Mouse (Mus musculus) heart, embryonic 11.5 days (tissue): ENCODE results near the gene Dnaja3. TPM values are rescaled to one million over a fixed set of nuclear protein-coding genes. Genes with fewer than 3 reads are reported as not detected.

Experiments
- ATAC-seq: fragments of 200-750 bp; cut with Nextera tagmentation; replicated peaks from 2 replicates; pipeline ENCODE4 v1.8.0; 2017; ENCODE audit warnings: moderate library complexity; ENCODE audit not compliant: insufficient number of reproducible peaks, low FRiP score, low TSS enrichment
- H3K27ac ChIP-seq: fragments of 300-500 bp; sonication (generic); 2 replicates; pipeline ENCODE4 v1.5.1; 2014; ENCODE audit warnings: mild to moderate bottlenecking, low read depth, low read length
- H3K27me3 ChIP-seq: fragments of 300-500 bp; sonication (generic); 2 replicates; pipeline ENCODE4 v1.6.1; 2014; ENCODE audit warnings: mild to moderate bottlenecking, low read length, mixed read lengths; ENCODE audit not compliant: control insufficient read depth, insufficient read depth
- H3K36me3 ChIP-seq: fragments of 300-500 bp; sonication (generic); 2 replicates; pipeline ENCODE4 v1.6.1; 2014; ENCODE audit warnings: mild to moderate bottlenecking, low read length, moderate library complexity, mixed read lengths; ENCODE audit not compliant: control insufficient read depth, insufficient read depth
- H3K4me1 ChIP-seq: fragments of 300-500 bp; sonication (generic); 2 replicates; pipeline ENCODE4 v1.6.1; 2014; ENCODE audit warnings: low read length; ENCODE audit not compliant: control insufficient read depth, insufficient read depth
- H3K4me2 ChIP-seq: fragments of 300-500 bp; sonication (generic); 2 replicates; pipeline ENCODE4 v1.6.1; 2014; ENCODE audit warnings: mild to moderate bottlenecking, moderate library complexity
- H3K4me3 ChIP-seq: fragments of 300-500 bp; sonication (generic); 2 replicates; pipeline ENCODE4 v1.5.1; 2014; ENCODE audit warnings: low read depth, low read length
- H3K9ac ChIP-seq: fragments of 300-500 bp; sonication (generic); 2 replicates; pipeline ENCODE4 v1.6.1; 2014; ENCODE audit warnings: mild to moderate bottlenecking, low read depth, low read length, moderate library complexity
- H3K9me3 ChIP-seq: fragments of 300-500 bp; sonication (generic); replicated peaks from 2 replicates; pipeline ENCODE4 v1.6.1; 2016; ENCODE audit warnings: low read length; ENCODE audit not compliant: control insufficient read depth
- WGBS: fragments of 180-500 bp; shearing (Covaris S2); extraction: QIAGEN DNeasy Blood & Tissue Kit; methylation state at CpG from one replicate; pipeline ENCODE4 v1.1.7; 2014; ENCODE audit not compliant: insufficient replicate concordance; 5-methylcytosine and 5-hydroxymethylcytosine counted together
- polyA plus RNA-seq: library from polyadenylated mRNA; unstranded; fragments of >200 nt; fragmentation: Nextera tagmentation; extraction: Ambion mirVana; gene quantifications from 2 replicates; pipeline ENCODE4 v1.2.1, GENCODE M21; 2014

Dnaja3 gene
- 63.6 and 72.6 TPM in 2 replicates for polyA plus RNA-seq

- ATAC-seq = peak; percentile 89
- WGBS = under 1% methylated on average over 22 of the region's 22 CpGs
- no peaks in the 10 kb centered on the region for H3K27me3 ChIP-seq
Measured at GRCm38 (mm10) chr16:4639831-4640237, at the start of gene Dnaja3, which contains the start of gene Vasn. Gene Dnaja3, plus strand, starts transcription at chr16:4639989. Gene Vasn, plus strand, starts transcription at chr16:4639941.

GRCm38 (mm10) chr16:4590236-4590635 is 49.6 kb upstream of the Dnaja3 start:
- Histone ChIP-seq H3K4me1 (peaks cover 35% of the 10 kb centered on the region), H3K4me3 (no peak overlapping the region), H3K4me2 (no peak overlapping the region), H3K9ac (no peak overlapping the region), H3K36me3 (peaks cover 5% of the 10 kb centered on the region), H3K9me3 (no peaks in the 10 kb centered on the region), H3K27me3 (no peaks in the 10 kb centered on the region), H3K27ac (no peak overlapping the region)
- 94% methylated on average over 9 of the region's 9 CpGs for WGBS
- ATAC-seq = no peak

More at GRCm38 (mm10) chr16:4639831-4640237, at the start of gene Dnaja3, which contains the start of gene Vasn:
- H3K4me3 ChIP-seq = peak within 1 kb of the TSS; percentile 78
- H3K4me1 ChIP-seq = peaks cover 58% of the 10 kb centered on the region
- peak within 1 kb of the TSS; percentile 92 for H3K4me2 ChIP-seq
- peak within 1 kb of the TSS; percentile 89 for H3K27ac ChIP-seq
- H3K36me3 ChIP-seq = no peaks in the 10 kb centered on the region; the same call in 1 of the 2 replicates
- no peaks in the 10 kb centered on the region for H3K9me3 ChIP-seq
- H3K9ac ChIP-seq = peak within 1 kb of the TSS; percentile 87

- H3K36me3 ChIP-seq = peaks cover 5% of the 10 kb centered on the region
- peak overlapping the region; percentile 95 for H3K27ac ChIP-seq
- H3K9ac ChIP-seq = peak overlapping the region; percentile 95
- peak overlapping the region; percentile 98 for H3K4me2 ChIP-seq
- 15% methylated on average over 32 of the region's 32 CpGs for WGBS
- H3K27me3 ChIP-seq = no peaks in the 10 kb centered on the region
- no peaks in the 10 kb centered on the region for H3K9me3 ChIP-seq
- H3K4me3 ChIP-seq = peak overlapping the region; percentile 91
- ATAC-seq = no peak
- peaks cover 45% of the 10 kb centered on the region for H3K4me1 ChIP-seq
Measured at GRCm38 (mm10) chr16:4592909-4593875, 46.6 kb upstream of the Dnaja3 start.

- Histone ChIP-seq H3K36me3 (peaks cover 5% of the 10 kb centered on the region), H3K9ac (peak within 1 kb of the TSS; percentile 95), H3K9me3 (no peaks in the 10 kb centered on the region), H3K4me1 (peaks cover 55% of the 10 kb centered on the region), H3K4me3 (peak within 1 kb of the TSS; percentile 91), H3K4me2 (peak within 1 kb of the TSS; percentile 98), H3K27ac (peak within 1 kb of the TSS; percentile 95), H3K27me3 (no peaks in the 10 kb centered on the region)
- ATAC-seq = peak; percentile 82
- WGBS = 2% methylated on average over 25 of the region's 74 CpGs
Measured at GRCm38 (mm10) chr16:4593971-4594813, 45.6 kb upstream of the Dnaja3 start, which contains the start of gene Glis2. Gene Glis2, plus strand, starts transcription at chr16:4594713.

GRCm38 (mm10) chr16:4594814-4595526 is 44.8 kb upstream of the Dnaja3 start:
- Histone ChIP-seq H3K4me2 (peak overlapping the region; percentile 98), H3K36me3 (peaks cover 5% of the 10 kb centered on the region), H3K4me3 (peak overlapping the region; percentile 91), H3K4me1 (peaks cover 61% of the 10 kb centered on the region), H3K27me3 (no peaks in the 10 kb centered on the region), H3K9me3 (no peaks in the 10 kb centered on the region), H3K27ac (peak overlapping the region; percentile 95), H3K9ac (peak overlapping the region; percentile 95)
- peak; percentile 3; the same call in 1 of the 2 replicates for ATAC-seq
- 1% methylated on average over 36 of the region's 52 CpGs for WGBS

GRCm38 (mm10) chr16:4595527-4595963 is 44.2 kb upstream of the Dnaja3 start:
- Histone ChIP-seq H3K27ac (peak overlapping the region; percentile 95), H3K9me3 (no peaks in the 10 kb centered on the region), H3K4me1 (peaks cover 67% of the 10 kb centered on the region), H3K4me2 (peak overlapping the region; percentile 98), H3K4me3 (peak overlapping the region; percentile 91), H3K36me3 (peaks cover 2% of the 10 kb centered on the region), H3K9ac (peak overlapping the region; percentile 95), H3K27me3 (no peaks in the 10 kb centered on the region)
- 0 out of 2 replicates have a peak, but pooled peaks have one; percentile 17 for ATAC-seq
- 8% methylated on average over 5 of the region's 5 CpGs for WGBS

- 17% methylated on average over 3 of the region's 3 CpGs for WGBS
- H3K4me3 ChIP-seq = peak overlapping the region; percentile 91
- H3K27ac ChIP-seq = peak overlapping the region; percentile 95
- H3K9me3 ChIP-seq = no peaks in the 10 kb centered on the region
- peak overlapping the region; percentile 95 for H3K9ac ChIP-seq
- H3K36me3 ChIP-seq = no peaks in the 10 kb centered on the region
- H3K27me3 ChIP-seq = no peaks in the 10 kb centered on the region
- ATAC-seq = no peak
- peak overlapping the region; percentile 98 for H3K4me2 ChIP-seq
- peaks cover 73% of the 10 kb centered on the region for H3K4me1 ChIP-seq
Measured at GRCm38 (mm10) chr16:4596141-4596728, 43.6 kb upstream of the Dnaja3 start.
